Mouse (Mus musculus) thymus, adult 2 months (tissue): ENCODE measurements around the gene Avpr1b.

Source experiments
- CTCF ChIP-seq: fragments of 200-500 bp; IDR thresholded peaks from 2 replicates; pipeline ENCODE4 v1.5.1; 2012; ENCODE audit warnings: mild to moderate bottlenecking, control low read depth, low read length, moderate library complexity, borderline replicate concordance; ENCODE audit not compliant: control insufficient read depth, poor library complexity, insufficient read depth; ENCODE audit errors: extremely low read depth
- POLR2A ChIP-seq: fragments of 200-500 bp; IDR thresholded peaks from 2 replicates; pipeline ENCODE4 v1.6.1; 2012; ENCODE audit warnings: mild to moderate bottlenecking, low read length, control low read depth, moderate library complexity; ENCODE audit not compliant: control insufficient read depth, poor library complexity, insufficient read depth; ENCODE audit errors: extremely low read depth

- no peak for TF ChIP-seq POLR2A
- no peak for TF ChIP-seq CTCF
These were observed 19.5 kb downstream of the Avpr1b start for GRCm38 (mm10) chr1:131618576-131618975.
